Mouse (Mus musculus) inflammation-experienced regulatory T-cells, adult 6 months (primary cell): Measurements from ENCODE around the gene Crnkl1. TPM values are rescaled to one million over a fixed set of nuclear protein-coding genes. Genes with fewer than 3 reads are reported as not detected.

Source experiments
- ATAC-seq: one replicate; pipeline ENCODE4 v1.8.0; 2017
- polyA plus RNA-seq, 3 experiments: library from polyadenylated mRNA; unstranded; fragments of 100-300 nt; shearing (Covaris generic); gene quantifications; one replicate each; pipeline ENCODE4 v1.2.1; 2017

The Crnkl1 gene
- 10 to 100 TPM; 52.1 to 54.4 (median 52.6) TPM for polyA plus RNA-seq

DNA sequence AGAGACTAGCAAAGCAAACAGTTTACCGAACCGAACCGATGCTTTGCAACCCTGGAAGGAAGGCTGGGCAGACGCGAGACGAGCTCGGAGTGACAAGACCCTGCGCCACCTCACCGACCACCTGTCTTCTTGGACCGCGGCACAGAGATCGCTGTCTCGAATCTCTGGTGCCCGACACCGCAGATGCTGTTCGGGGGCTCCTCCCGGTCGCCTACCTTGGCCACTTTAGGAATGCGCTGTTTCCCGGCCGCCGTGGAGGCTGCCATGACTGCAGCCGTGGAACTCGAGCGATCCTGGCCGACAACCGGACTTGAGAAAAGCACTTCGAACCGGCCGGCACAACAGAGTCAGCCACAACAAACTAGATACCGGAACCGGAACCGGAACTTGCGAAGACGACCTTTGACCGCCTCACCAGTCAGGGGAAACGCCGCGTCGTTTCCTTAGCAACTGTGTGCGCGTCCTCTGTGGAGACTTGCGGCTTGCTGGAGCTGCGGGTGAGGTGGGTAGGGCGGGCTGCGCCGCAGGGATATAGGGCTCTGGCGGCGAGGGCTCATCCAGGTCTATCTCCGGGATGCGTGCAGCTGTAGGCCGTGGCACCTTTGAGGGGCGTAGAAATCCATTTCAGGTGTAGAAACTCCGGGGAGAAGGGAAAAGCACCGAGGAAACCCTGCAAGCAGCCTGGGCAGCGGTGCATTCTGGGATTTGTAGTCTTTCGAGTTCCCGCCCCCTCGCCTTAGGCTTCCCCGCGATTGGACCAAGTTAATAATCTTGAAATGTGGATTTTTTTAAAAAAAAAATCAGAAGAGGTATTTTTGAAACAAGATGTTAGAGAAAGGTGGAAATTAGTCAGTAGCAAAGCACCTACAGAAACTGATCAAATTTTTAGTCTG is at the start of gene Crnkl1, which contains the start of gene Cfap61:
Crnkl1 (minus strand) TSS at position 676 of the 893 bp plus-strand sequence.
Cfap61 (plus strand) TSS at position 446 of the 893 bp plus-strand sequence.
- peak; percentile 99 for ATAC-seq

DNA sequence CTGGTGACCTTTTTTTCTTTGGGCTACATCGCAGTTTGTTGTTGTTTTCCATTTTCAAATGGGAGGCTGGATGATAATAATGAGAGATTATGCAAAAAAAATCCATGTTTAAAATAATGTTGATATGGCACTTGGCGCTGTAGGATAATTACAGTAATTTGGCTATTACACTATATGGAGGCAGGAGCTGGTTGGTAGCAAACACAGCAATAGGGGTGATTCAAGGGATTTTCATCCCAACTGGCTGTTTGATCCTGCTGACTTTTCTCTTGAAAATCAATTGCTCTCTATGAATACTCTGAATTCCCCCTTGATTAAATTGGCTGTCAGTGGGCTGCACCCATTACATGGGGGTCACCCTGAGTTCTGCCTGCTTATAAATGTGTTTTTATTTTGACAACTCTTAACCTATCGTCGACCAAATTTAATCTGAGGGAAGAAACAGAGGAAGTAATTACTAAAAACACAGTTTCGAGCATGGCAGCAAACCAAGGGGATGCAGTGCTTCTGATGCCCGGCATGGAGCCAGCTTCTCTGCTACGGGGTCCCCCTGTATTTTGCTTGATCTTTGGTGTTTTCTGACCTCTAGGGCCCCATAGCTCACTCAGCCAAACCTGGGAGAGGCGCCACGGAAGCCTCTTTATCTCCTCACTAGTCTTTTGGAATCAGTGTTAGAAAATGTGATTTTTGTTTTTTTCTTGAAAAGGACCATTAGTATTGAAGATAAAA is 47.7 kb upstream of the Crnkl1 start:
- ATAC-seq, result no peak

DNA sequence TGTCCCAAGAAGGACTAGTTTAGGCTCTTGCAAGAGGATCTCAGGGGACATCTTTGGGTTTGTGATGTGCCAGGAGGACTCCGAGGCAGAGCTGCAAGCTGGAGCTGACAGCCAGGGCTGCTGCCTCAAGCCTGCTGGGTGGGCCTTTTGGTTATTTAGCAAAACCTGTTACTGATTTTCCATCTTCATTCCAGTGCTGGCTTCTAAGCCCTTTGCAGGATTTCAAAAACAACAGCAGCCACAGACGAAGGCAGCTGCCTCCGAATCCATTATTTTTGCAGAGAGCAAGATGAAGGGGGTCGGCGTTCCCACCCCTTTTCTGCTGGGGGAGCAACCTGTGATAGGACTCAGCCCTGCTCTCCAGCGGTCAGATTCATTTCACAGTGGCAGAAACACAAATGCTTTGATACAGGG is 46.9 kb upstream of the Crnkl1 start:
- no peak for ATAC-seq

DNA sequence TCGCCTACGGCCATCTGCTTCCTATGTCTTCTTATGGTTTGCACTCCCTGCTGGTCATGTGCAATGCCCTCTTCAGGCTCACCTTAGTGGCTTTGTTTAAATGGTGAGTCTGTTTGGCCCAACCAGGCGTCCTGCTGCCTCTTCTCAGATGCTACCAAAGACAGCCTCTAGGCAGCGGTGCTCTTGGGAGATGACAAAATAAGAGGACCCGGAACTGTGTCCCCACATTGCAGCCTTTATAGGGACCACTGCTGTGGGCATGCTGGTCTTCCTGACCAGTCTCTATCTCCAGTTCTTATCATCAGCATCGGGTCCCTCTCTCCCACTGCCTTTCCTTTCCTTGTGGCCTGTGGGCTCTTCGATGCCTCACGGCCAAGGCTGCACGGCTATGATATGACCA is 46.1 kb upstream of the Crnkl1 start:
- no peak for ATAC-seq

DNA sequence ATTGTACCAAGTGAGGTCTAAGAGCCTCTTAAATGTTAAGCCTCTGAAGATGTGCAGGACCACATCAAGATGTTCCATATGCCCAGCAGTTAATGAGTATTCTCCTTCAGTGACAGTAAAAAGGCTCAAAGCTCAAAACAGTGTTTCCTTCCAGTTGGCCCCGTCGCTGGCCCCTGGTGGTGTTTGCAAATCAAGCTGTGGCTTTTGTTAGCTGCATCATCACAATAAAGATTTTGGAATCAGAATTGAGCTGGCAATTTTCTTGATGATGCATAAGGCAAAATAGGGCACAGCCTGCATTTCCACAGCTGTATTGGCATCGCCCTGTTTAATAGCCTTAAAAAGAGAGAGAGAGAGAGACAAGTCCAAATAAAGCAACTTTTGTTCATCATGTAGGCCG is 44.8 kb upstream of the Crnkl1 start:
- no peak for ATAC-seq

DNA sequence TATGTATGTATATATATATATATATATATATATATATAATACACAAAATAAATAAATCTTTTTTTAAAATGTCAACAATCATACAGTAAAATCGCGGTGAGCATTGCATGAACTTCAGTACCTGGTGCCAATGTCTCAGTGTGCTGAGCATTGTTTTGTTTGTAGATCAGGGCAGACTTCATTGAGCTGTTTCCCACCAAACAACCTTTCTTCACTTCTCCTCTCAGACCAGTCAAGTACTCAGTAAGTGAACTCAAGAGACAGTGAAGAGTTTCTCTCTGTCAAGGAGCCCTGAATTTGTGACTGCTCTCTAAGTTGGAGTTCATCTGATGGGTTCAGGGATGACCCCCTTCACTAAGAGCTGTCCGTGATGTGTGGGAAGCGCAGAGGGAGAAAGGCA is 37.8 kb upstream of the Crnkl1 start:
- no peak for ATAC-seq

DNA sequence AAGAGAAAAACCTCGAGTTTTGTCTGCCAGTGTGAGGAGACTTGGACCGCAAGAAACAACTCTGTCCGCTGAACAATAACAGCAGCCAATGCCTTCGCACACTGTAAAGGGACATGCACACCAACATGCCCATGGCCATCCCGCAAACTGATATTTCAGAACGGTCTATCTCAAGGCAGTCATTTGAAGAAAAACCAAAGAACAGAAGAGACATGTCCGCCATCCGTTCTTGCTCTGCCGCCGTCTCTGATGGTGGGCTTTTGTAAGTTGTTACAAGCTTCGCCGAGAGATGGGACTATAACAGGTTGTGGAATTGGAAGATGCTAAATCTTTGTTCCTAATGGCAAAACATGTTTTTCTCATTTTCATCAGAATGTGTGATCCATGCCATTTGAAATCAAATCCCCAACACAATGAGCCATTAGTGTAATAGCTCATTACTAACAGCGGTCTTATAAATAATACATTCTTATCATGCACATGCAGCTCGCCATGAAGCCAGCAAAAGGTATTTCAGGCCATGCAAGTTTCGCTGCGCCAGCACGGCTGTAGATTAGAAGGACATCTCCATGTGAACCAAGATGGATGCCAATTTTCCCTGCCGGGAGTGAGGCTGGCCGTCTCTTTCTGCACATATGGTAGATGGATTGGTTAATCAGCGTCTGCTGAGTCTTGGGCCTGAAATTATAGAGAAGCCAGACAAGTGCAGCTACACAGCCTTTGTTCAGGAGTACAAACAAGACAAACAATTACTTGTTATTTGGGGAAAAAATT is 36.6 kb upstream of the Crnkl1 start:
- ATAC-seq, result no peak

DNA sequence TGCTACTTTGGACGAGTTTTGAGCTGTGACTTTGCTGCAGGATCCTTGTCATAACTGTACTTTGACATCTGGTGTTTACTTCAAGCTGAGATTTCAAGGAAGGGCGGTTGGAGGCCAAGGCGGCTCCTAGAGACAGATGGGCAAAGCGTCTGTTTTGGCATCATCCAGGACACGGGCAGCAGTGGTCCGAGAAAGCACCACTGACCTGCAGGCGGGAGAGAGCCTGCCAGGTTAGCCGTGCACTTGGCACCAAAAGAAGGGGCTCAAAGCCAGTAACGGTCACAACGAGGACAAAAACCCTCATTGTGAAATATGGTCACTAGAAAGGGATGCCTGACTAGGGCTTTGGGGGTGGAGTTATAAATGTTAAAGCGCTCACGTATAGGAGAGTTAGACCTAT is 35.9 kb upstream of the Crnkl1 start:
- ATAC-seq, result no peak

DNA sequence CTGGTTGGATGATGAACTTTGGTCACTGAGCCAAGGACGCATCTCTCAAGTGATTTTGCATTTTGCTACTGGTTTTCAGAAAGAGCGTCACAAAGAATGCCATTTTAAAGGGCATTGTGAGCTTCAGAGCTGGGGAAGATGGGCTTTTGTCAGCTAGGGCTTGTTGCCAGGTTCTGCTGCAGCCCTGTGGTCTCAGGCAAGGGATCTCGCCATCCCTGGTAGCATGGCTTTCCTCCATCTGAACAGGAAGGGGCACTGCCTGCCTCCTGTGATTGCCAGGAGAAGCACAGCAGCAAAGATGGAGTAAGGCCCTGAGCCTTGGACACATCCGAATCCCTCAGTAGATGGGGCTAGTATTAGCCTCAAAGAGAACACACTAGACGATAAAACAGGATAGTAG is 27.0 kb upstream of the Crnkl1 start:
- ATAC-seq, result no peak

DNA sequence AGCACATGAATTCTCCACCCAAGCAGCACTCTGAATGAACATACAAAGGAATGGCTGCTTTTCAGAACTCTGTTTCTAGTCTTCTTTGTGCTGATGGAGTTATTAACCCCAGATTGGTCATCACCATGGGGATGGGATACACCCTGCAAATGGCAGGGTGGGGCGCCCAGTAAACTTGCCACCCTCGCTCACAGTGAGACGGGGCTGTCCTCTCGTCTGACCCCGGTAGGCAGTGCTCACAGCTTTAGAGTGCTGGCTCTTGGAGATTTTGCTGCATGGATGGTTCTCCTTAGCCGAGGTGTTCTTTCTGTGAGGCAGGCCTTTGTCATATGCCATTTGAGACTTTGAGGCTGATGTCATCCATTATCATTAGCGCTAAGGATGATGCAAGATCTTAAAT is 23.7 kb upstream of the Crnkl1 start:
- no peak for ATAC-seq

DNA sequence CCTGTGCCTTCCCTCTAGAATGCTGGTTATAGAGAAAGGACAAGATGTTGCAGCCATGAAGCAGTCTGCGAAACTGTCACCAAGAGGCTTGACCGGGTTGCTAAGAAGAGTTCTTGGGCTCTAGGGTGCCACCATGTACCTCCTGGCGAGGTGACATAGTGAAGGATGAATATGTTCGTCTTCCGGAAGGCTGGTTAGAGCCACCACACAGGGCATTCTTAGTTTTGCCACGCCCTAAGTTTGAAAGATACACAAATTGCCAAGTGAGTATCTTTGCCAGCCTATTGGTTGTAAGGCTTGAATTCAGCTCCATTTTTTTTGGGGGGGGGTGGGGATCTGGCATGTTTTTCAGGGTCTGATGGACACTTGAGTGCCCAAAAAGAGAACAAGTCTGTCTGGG is 23.3 kb upstream of the Crnkl1 start:
- no peak for ATAC-seq

DNA sequence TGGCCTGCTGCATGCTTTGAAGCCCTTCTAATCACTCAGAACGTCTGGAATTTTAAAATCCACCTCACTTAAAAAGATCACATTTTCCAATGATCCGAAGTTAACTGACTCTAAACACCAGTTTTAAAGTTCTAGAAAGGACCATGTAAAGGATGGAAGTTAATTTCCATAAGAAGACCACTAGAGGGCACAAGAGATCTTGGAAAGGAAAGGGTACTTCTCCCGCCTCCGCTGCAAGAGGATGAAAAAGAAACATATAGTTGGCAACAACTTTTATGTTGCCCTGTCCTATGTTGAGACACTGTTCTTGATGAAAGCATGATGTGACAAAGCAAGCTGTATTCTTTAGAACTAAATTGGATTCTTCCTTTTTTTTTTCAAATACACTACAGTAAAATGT is 22.6 kb upstream of the Crnkl1 start:
- ATAC-seq, result peak; percentile 78

DNA sequence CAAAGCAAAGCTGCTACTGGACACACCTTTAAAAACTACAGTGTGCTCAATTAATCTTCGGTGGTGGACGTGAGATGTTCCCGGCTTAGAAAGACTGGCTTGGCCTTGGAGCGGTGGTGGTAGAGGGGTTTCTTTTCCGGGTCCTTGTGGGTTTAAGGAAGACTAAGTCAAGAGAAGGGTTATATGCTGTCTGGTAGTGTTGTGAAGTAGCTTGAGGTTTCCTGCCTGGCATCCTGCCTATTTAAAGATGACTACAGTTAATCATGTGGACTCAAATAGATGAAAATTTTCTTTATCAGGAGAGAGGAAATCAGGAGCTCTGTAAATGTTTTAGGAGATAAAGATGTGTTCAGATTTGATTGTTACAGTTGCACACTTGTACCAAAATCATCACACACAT is 21.5 kb upstream of the Crnkl1 start:
- ATAC-seq, result no peak

DNA sequence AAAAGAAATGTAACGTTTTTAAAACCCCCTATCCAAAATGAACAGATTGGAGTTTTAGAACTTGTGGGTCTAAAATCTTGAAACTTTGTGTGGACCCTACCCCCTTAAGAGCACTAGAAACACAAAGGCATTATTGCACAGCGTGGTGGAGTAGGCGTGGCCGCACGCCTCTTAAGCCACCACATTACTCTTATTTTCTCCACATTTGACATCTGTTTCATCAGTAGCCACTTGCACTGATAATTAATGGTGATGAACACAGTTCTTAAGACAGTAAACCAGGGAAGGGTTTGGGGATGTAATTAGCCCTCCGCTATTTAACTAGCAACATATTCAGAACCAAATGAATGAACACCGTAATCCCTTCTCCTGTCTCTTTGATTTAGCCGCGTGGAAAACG is 21.0 kb upstream of the Crnkl1 start:
- no peak for ATAC-seq

DNA sequence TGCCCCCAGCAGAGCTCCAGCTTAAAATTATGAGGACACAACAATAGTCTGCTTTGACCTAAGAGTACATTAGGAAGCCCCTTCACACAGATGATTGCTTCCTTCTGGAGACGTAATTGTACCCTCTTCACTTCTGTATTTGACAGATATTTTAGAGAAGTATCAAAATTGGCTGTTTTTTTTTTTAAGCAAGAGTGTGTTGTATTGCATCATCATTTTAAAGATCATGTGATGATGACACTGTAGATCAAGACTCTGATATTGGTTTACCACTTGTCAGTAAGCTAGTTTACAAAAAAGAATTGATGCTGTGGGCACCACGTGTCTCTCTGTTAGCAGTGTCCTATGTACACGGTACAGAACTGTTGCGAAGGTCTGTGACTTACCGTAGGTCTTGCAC is 17.9 kb upstream of the Crnkl1 start:
- no peak for ATAC-seq

DNA sequence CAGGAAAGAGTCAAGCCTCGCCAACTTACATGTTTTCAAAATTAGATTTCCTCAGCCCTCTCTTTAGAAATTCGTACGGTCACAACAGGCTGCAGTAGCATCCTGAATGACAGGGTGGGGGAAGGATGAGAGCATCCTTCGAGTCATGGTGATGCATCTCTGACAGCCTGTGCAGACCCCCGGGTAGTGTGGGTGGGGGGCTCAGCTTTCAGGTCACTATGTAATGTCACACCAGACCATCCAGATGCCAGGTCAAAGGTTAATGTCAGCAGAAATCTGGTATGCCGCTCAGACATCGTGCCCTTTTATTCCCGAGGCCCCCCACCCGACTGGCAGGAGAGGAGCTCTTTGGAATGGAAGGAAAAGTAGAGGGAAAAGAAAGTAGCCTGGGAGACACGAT is 15.4 kb upstream of the Crnkl1 start:
- ATAC-seq, result no peak

DNA sequence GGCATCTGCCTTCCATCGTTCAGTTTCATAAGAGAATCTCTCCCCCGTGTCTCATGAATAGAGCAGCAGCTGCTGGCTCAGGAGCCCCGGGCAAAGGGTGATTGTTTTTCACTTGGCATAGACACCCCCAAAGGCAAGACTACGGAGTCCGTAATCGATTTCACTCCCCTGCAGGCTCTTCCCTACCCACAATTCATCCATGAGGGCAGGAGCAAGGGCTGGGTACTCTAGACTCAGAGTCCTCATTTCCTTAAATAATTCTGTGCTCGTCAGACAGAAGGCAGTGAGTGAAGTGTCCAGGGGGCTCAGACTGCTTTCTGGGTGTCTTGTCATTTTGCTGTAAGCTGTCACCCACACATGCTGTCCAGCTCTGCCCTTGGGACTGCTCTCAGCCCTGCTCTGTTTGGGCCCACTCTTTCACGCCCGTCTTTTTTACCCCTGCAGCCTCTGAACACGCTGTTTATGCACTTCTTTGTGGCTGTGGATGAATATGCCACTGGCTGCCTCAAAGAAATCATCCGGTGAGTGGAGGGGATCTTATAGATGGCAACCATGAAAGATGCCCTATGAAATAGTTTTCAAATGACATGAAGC is 14.8 kb upstream of the Crnkl1 start:
- no peak for ATAC-seq

DNA sequence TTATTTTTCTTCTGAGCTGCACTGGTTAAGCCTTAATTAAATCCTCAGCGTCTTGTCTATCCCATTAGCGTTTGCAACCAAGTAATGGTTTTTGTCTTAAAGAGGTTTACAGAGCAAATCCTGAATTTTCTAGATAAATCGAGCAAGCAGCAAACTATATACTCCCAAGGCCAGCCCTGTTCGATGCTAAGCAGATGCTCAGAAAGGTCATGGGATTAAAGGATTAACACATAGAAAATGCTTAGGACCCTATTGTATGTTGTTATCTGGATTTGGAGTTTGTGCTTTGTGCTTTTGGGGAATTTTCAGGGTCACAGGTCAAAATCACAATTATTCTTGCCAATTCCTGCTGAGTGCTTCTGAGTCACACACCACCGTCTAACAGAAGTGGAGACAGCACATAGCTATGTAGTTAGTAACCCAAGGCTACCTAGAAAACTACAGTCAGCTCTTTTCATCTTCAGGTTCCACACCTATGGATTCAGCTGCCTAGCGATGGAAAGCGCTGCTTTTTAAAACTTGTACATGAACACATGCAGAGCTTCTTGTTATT is 13.7 kb upstream of the Crnkl1 start:
- no peak for ATAC-seq

DNA sequence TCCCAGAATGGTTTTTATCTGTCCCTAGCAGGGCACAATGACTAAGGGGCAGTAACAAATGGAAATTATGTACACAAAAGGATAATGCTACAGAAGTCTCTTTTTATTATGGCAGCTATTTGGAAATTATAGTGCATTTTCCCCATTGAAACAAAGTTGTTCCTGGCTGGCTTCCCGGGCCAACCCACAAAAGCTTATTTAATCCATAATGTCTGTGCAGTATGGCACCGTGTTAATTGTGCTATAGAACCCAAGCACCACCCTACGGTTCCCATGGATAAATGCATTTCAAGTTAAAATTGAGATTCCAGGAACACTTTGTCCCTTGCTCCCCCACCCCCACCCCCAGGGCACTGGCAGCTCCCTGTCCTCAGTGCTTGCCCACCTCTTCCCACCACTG is 9.5 kb upstream of the Crnkl1 start:
- no peak for ATAC-seq

DNA sequence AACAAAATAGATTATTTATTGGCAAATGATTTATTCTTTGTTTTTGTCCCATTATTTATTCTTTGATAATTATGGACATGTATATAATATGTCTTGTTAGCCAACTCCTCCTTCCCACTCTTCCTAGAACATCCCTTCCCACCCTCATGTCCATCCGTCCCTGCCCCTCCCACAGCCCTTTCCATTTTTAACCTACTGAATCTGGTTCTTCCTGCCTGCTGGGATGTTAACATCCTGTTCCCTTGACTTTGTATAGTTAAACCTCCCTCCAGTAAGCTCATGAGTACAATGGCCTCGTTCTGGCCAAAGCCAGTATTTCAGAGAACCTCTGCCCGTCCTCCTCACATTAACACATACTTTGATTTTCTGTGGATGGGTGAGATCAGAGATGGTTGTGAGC is 6.6 kb upstream of the Crnkl1 start:
- no peak for ATAC-seq

DNA sequence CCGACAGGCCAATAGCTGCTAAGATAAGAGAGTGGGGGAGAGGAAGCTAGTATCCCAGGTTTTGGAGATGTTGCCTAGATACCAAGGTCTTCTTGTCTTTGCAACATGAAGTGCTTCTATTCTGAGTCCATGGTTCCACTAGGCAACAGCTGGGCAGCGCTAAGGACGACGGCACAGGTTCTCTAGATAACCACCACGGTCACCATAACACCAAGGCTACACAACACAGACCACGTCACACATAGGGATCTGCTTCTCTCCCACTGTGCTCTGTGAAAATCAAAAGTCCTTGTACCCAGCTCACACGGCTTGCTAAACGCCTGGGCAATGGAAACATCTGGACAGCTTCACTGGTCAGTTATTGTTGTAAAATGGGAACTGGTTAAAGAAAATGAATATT is 2.2 kb upstream of the Crnkl1 start:
- ATAC-seq, result no peak

DNA sequence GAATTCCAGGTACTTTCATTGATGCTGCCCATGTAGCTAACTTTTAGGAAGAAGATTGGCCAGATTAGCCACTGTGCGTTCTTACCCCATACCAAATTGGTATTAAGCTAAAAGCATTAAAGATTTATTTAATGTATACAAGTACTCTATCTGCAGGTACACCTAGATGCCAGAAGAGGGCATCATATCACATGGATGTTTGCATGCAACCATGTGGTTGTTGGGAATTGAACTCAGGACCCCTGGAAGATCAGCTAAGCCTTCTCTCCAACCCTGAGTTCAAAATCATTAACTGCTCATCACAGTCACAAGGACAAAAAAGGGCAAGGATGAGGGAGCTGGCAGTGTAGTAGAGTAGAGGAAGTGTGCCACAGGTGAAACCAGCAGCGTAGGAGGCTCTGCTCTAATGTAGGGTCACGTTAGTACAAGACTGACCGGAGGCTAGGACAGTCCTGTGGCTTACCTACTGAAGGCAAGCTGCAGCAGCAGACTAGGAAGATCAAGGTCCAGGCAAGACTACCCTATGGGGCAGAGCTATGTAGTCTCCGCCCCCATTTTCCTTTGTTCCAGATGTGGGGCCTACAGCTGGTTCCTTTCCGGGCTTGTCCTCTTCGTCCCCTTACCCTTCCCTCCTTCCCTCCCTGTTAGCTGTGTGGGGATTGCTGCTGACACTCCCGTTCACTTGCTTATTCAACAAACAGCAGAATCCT is 13.7 kb downstream of the Crnkl1 start:
- no peak for ATAC-seq
